ENCODE assay signal across 8 mouse cellular contexts in genomic region chr2:74681594-74682531, GRCm38 (mm10). TPM values are rescaled to one million over a fixed set of nuclear protein-coding genes. Genes with fewer than 3 reads are reported as not detected.
DNase-seq lines count a peak whose midpoint lies in the region; ATAC-seq lines count a peak whose summit lies in the region.

No protein-coding gene starts in this region.

- WGBS in forebrain, embryonic 14.5 days: under 1% methylated on average over 76 of the region's 78 CpGs
- WGBS in limb, embryonic 12.5 days: under 1% methylated on average over 74 of the region's 78 CpGs
- 1% methylated on average over 78 of the region's 78 CpGs for WGBS in stomach, embryonic 16.5 days

- no peaks in the 10 kb centered on the region for H3K36me3 ChIP-seq in megakaryocyte, embryonic 14.5 days (replicated peaks; ENCODE audit: low read length)
- H3K36me3 ChIP-seq in forebrain, embryonic 14.5 days (ENCODE audit: control insufficient read depth, insufficient read depth, low read length): no peaks in the 10 kb centered on the region
- H3K36me3 ChIP-seq in limb, embryonic 12.5 days: peaks cover 3% of the 10 kb centered on the region; the same call in 1 of the 2 replicates
- no peaks in the 10 kb centered on the region for H3K36me3 ChIP-seq in stomach, embryonic 16.5 days (ENCODE audit: control insufficient read depth, insufficient read depth, low read length)

- no peak overlapping the region for H3K4me2 ChIP-seq in forebrain, embryonic 14.5 days (ENCODE audit: low read length)
- peak overlapping the region; percentile 74 for H3K4me2 ChIP-seq in limb, embryonic 12.5 days
- H3K4me2 ChIP-seq in stomach, embryonic 16.5 days (ENCODE audit: low read depth, low read length): peak overlapping the region; percentile 25

- DNase-seq in forebrain, embryonic 14.5 days (ENCODE audit: low spot score): no peak
- DNase-seq in left cerebral cortex, postnatal 14 days (ENCODE audit: low spot score in 2 of 2): no peak
- DNase-seq in layer of hippocampus, adult 18-20 months (ENCODE audit: low spot score in 2 of 2): no peak

- intact Hi-C loops in left cerebral cortex, postnatal 14 days (cut with DNase I): no loop called here

- H3K27ac ChIP-seq in forebrain, embryonic 14.5 days (ENCODE audit: low read depth, low read length): no peak overlapping the region
- peak overlapping the region; percentile 98 for H3K27ac ChIP-seq in limb, embryonic 12.5 days
- H3K27ac ChIP-seq in stomach, embryonic 16.5 days (ENCODE audit: low read length): no peak overlapping the region

- peaks cover 36% of the 10 kb centered on the region for H3K4me1 ChIP-seq in megakaryocyte, embryonic 14.5 days
- H3K4me1 ChIP-seq in forebrain, embryonic 14.5 days (ENCODE audit: control insufficient read depth, insufficient read depth, low read length): no peaks in the 10 kb centered on the region
- H3K4me1 ChIP-seq in limb, embryonic 12.5 days (replicated peaks): peaks cover 33% of the 10 kb centered on the region; the same call in 1 of the 2 replicates
- peaks cover 10% of the 10 kb centered on the region for H3K4me1 ChIP-seq in stomach, embryonic 16.5 days (ENCODE audit: control insufficient read depth, insufficient read depth, low read length)

- H3K9me3 ChIP-seq in megakaryocyte, embryonic 14.5 days: 0 out of 2 replicates have a peak, but pooled peaks cover 5% of the 10 kb centered on the region
- no peaks in the 10 kb centered on the region for H3K9me3 ChIP-seq in forebrain, embryonic 14.5 days (replicated peaks; ENCODE audit: control insufficient read depth, low read length)
- H3K9me3 ChIP-seq in limb, embryonic 12.5 days: no peaks in the 10 kb centered on the region
- H3K9me3 ChIP-seq in stomach, embryonic 16.5 days (replicated peaks; ENCODE audit: control insufficient read depth, low read length): no peaks in the 10 kb centered on the region

- H3K9ac ChIP-seq in forebrain, embryonic 14.5 days (ENCODE audit: low read length): no peak overlapping the region
- H3K9ac ChIP-seq in limb, embryonic 12.5 days (replicated peaks): peak overlapping the region; percentile 99
- H3K9ac ChIP-seq in stomach, embryonic 16.5 days (ENCODE audit: low read length): no peak overlapping the region

- peaks cover 99% of the 10 kb centered on the region for H3K27me3 ChIP-seq in megakaryocyte, embryonic 14.5 days (replicated peaks)
- peaks cover 94% of the 10 kb centered on the region for H3K27me3 ChIP-seq in forebrain, embryonic 14.5 days (replicated peaks; ENCODE audit: control insufficient read depth, insufficient read depth, low read length)
- peaks cover 48% of the 10 kb centered on the region for H3K27me3 ChIP-seq in limb, embryonic 12.5 days
- peaks cover 92% of the 10 kb centered on the region for H3K27me3 ChIP-seq in stomach, embryonic 16.5 days (ENCODE audit: control insufficient read depth, insufficient read depth, low read length)

- no peak for ATAC-seq in megakaryocyte, adult 5-6 weeks (ENCODE audit: poor library complexity, severe bottlenecking)
- ATAC-seq in forebrain, embryonic 14.5 days: peak; percentile 32; the same call in 1 of the 2 replicates
- peak; percentile 56 for ATAC-seq in limb, embryonic 12.5 days (ENCODE audit: insufficient number of reproducible peaks, insufficient read depth, low FRiP score, low TSS enrichment, low read depth)
- ATAC-seq in stomach, embryonic 16.5 days (ENCODE audit: insufficient read depth, low FRiP score): peak; percentile 57; the same call in 1 of the 2 replicates
- no peak for ATAC-seq in erythroblast, adult 5-6 weeks (replicated peaks; ENCODE audit: low FRiP score, poor library complexity, severe bottlenecking)

- peak overlapping the region; percentile 71 for H3K4me3 ChIP-seq in megakaryocyte, embryonic 14.5 days (replicated peaks)
- no peak overlapping the region; the same call in 1 of the 2 replicates for H3K4me3 ChIP-seq in forebrain, embryonic 14.5 days (ENCODE audit: low read depth, low read length)
- peak overlapping the region; percentile 90 for H3K4me3 ChIP-seq in limb, embryonic 12.5 days (replicated peaks)
- peak overlapping the region; percentile 21 for H3K4me3 ChIP-seq in stomach, embryonic 16.5 days (replicated peaks; ENCODE audit: low read length)

RNA-seq across cellular contexts. Expression of gene Hoxd11, which starts 2.5 kb away (rescaled TPM):
- polyA plus RNA-seq in megakaryocyte, embryonic 14.5 days (2012; ENCODE audit: insufficient read depth, low replicate concordance): not detected in 2 replicates
- not detected in 2 replicates for total RNA-seq in megakaryocyte, adult 5-6 weeks (2015)
- total RNA-seq in megakaryocyte, adult 5-6 weeks (2017): not detected in 2 replicates
- not detected in 2 replicates for polyA plus RNA-seq in forebrain, embryonic 14.5 days (2014; fragmentation: Nextera tagmentation; extraction: Ambion mirVana)
- 55.4 and 62.0 TPM in 2 replicates for polyA plus RNA-seq in limb, embryonic 12.5 days (2016; fragmentation: Nextera tagmentation; extraction: Ambion mirVana)
- polyA plus RNA-seq in stomach, embryonic 16.5 days (2015; fragmentation: Nextera tagmentation; extraction: Ambion mirVana): 0.17 TPM in 1 of 2 replicates, not detected in the other
- not detected in 2 replicates for total RNA-seq in erythroblast, adult 5-6 weeks (2015; ENCODE audit: low replicate concordance)
- total RNA-seq in erythroblast, adult 5-6 weeks (2017; ENCODE audit: low replicate concordance): not detected in 2 replicates
- not detected for total RNA-seq in left cerebral cortex, postnatal 14 days (2021)
- not detected for total RNA-seq in layer of hippocampus, adult 18-20 months (2021)

RNA-seq across cellular contexts. Expression of gene Hoxd12, which starts 7.0 kb away (rescaled TPM):
- not detected in 2 replicates for polyA plus RNA-seq in megakaryocyte, embryonic 14.5 days (2012; ENCODE audit: insufficient read depth, low replicate concordance)
- not detected in 2 replicates for total RNA-seq in megakaryocyte, adult 5-6 weeks (2015)
- not detected in 2 replicates for total RNA-seq in megakaryocyte, adult 5-6 weeks (2017)
- polyA plus RNA-seq in forebrain, embryonic 14.5 days (2014; fragmentation: Nextera tagmentation; extraction: Ambion mirVana): not detected in 2 replicates
- 113 and 130 TPM in 2 replicates for polyA plus RNA-seq in limb, embryonic 12.5 days (2016; fragmentation: Nextera tagmentation; extraction: Ambion mirVana)
- polyA plus RNA-seq in stomach, embryonic 16.5 days (2015; fragmentation: Nextera tagmentation; extraction: Ambion mirVana): 0.05 and 0.11 TPM in 2 replicates
- not detected in 2 replicates for total RNA-seq in erythroblast, adult 5-6 weeks (2015; ENCODE audit: low replicate concordance)
- not detected in 2 replicates for total RNA-seq in erythroblast, adult 5-6 weeks (2017; ENCODE audit: low replicate concordance)
- total RNA-seq in left cerebral cortex, postnatal 14 days (2021): not detected
- total RNA-seq in layer of hippocampus, adult 18-20 months (2021): not detected

RNA-seq across cellular contexts. Expression of gene Hoxd10, which starts 9.9 kb away (rescaled TPM):
- not detected in 2 replicates for polyA plus RNA-seq in megakaryocyte, embryonic 14.5 days (2012; ENCODE audit: insufficient read depth, low replicate concordance)
- not detected in 2 replicates for total RNA-seq in megakaryocyte, adult 5-6 weeks (2015)
- not detected in 2 replicates for total RNA-seq in megakaryocyte, adult 5-6 weeks (2017)
- not detected in 2 replicates for polyA plus RNA-seq in forebrain, embryonic 14.5 days (2014; fragmentation: Nextera tagmentation; extraction: Ambion mirVana)
- 39.5 and 42.0 TPM in 2 replicates for polyA plus RNA-seq in limb, embryonic 12.5 days (2016; fragmentation: Nextera tagmentation; extraction: Ambion mirVana)
- 0.21 TPM in 1 of 2 replicates, not detected in the other for polyA plus RNA-seq in stomach, embryonic 16.5 days (2015; fragmentation: Nextera tagmentation; extraction: Ambion mirVana)
- not detected in 2 replicates for total RNA-seq in erythroblast, adult 5-6 weeks (2015; ENCODE audit: low replicate concordance)
- 0.42 TPM in 1 of 2 replicates, not detected in the other for total RNA-seq in erythroblast, adult 5-6 weeks (2017; ENCODE audit: low replicate concordance)
- not detected for total RNA-seq in left cerebral cortex, postnatal 14 days (2021)
- total RNA-seq in layer of hippocampus, adult 18-20 months (2021): not detected

RNA-seq across cellular contexts. Expression of gene Hoxd13, which starts 13.8 kb away (rescaled TPM):
- polyA plus RNA-seq in megakaryocyte, embryonic 14.5 days (2012; ENCODE audit: insufficient read depth, low replicate concordance): not detected in 2 replicates
- total RNA-seq in megakaryocyte, adult 5-6 weeks (2015): not detected in 2 replicates
- total RNA-seq in megakaryocyte, adult 5-6 weeks (2017): not detected in 2 replicates
- not detected in 2 replicates for polyA plus RNA-seq in forebrain, embryonic 14.5 days (2014; fragmentation: Nextera tagmentation; extraction: Ambion mirVana)
- polyA plus RNA-seq in limb, embryonic 12.5 days (2016; fragmentation: Nextera tagmentation; extraction: Ambion mirVana): 81.8 and 88.0 TPM in 2 replicates
- polyA plus RNA-seq in stomach, embryonic 16.5 days (2015; fragmentation: Nextera tagmentation; extraction: Ambion mirVana): 0.20 TPM in 1 of 2 replicates, not detected in the other
- not detected in 2 replicates for total RNA-seq in erythroblast, adult 5-6 weeks (2015; ENCODE audit: low replicate concordance)
- total RNA-seq in erythroblast, adult 5-6 weeks (2017; ENCODE audit: low replicate concordance): not detected in 2 replicates
- total RNA-seq in left cerebral cortex, postnatal 14 days (2021): not detected
- total RNA-seq in layer of hippocampus, adult 18-20 months (2021): not detected

RNA-seq across cellular contexts. Expression of gene Hoxd9, which starts 15.7 kb away (rescaled TPM):
- polyA plus RNA-seq in megakaryocyte, embryonic 14.5 days (2012; ENCODE audit: insufficient read depth, low replicate concordance): not detected in 2 replicates
- not detected in 2 replicates for total RNA-seq in megakaryocyte, adult 5-6 weeks (2015)
- total RNA-seq in megakaryocyte, adult 5-6 weeks (2017): not detected in 2 replicates
- polyA plus RNA-seq in forebrain, embryonic 14.5 days (2014; fragmentation: Nextera tagmentation; extraction: Ambion mirVana): not detected in 2 replicates
- polyA plus RNA-seq in limb, embryonic 12.5 days (2016; fragmentation: Nextera tagmentation; extraction: Ambion mirVana): 17.8 and 19.2 TPM in 2 replicates
- 0.41 and 0.53 TPM in 2 replicates for polyA plus RNA-seq in stomach, embryonic 16.5 days (2015; fragmentation: Nextera tagmentation; extraction: Ambion mirVana)
- not detected in 2 replicates for total RNA-seq in erythroblast, adult 5-6 weeks (2015; ENCODE audit: low replicate concordance)
- not detected in 2 replicates for total RNA-seq in erythroblast, adult 5-6 weeks (2017; ENCODE audit: low replicate concordance)
- total RNA-seq in left cerebral cortex, postnatal 14 days (2021): not detected
- not detected for total RNA-seq in layer of hippocampus, adult 18-20 months (2021)

Comparison
In these comparisons a context has a peak if more than half of its experiments do, and no peak if none do; other contexts are left out.
1. ATAC-seq: peak in forebrain, embryonic 14.5 days (single experiment), limb, embryonic 12.5 days (single experiment) and stomach, embryonic 16.5 days (single experiment); none in megakaryocyte, adult 5-6 weeks (single experiment) and erythroblast, adult 5-6 weeks (single experiment).